Mouse (Mus musculus) cortical plate, adult 2 months (tissue): ENCODE results near the gene Plk5. TPM values are rescaled to one million over a fixed set of nuclear protein-coding genes. Genes with fewer than 3 reads are reported as not detected.
A peak's percentile ranks its signal among the peaks of the same experiment; 100 is the strongest.

Source experiments
- H3K27ac ChIP-seq: fragments of 200-500 bp; 2 replicates; pipeline ENCODE4 v1.5.1; 2012; ENCODE audit warnings: low read length, control low read depth, inconsistent platforms; ENCODE audit not compliant: insufficient read depth
- H3K4me1 ChIP-seq: fragments of 200-500 bp; 2 replicates; pipeline ENCODE4 v1.6.1; 2011; ENCODE audit warnings: low read length; ENCODE audit not compliant: control insufficient read depth, insufficient read depth
- H3K4me3 ChIP-seq: fragments of 200-500 bp; 2 replicates; pipeline ENCODE4 v1.5.1; 2011; ENCODE audit warnings: mild to moderate bottlenecking, low read length, control low read depth; ENCODE audit not compliant: insufficient read depth
- CTCF ChIP-seq: fragments of 200-500 bp; IDR thresholded peaks from 2 replicates; pipeline ENCODE4 v1.5.1; 2011; ENCODE audit warnings: mild to moderate bottlenecking, control low read depth, low read length; ENCODE audit not compliant: insufficient read depth; ENCODE audit errors: extremely low read depth
- POLR2A ChIP-seq: fragments of 200-500 bp; IDR thresholded peaks from 2 replicates; pipeline ENCODE4 v1.6.1; 2011; ENCODE audit warnings: mild to moderate bottlenecking, low read length, control low read depth; ENCODE audit not compliant: insufficient read depth; ENCODE audit errors: extremely low read depth
- polyA plus RNA-seq: library from polyadenylated mRNA; depleted of rRNA; stranded (reverse); fragments of >200 nt; gene quantifications from 2 replicates; pipeline ENCODE4 v1.2.3, GENCODE M21; 2012

The Plk5 gene
- polyA plus RNA-seq, 1 experiment = 40.3 TPM

DNA sequence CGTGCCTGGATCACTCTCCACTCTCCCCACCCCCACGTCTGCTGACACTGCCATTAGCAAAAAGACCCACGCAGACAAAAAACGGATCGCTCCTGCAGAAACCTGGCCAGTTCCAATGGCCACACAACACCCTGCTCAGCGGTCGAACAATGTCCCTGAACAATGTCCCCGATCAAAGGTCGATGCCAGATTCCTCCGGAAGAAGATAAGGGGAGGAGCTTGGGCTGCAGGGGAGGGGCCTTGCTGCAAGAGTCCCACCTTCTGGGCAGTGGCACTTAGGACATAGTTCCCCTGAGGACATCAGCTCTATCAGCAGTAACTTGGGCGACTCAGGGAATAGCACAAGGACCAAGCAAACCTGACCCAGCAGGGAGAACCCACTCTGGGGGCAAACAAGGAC lies 4.4 kb upstream of the Plk5 start:
- Histone ChIP-seq H3K4me1 (no peaks in the 10 kb centered on the region), H3K4me3 (no peak overlapping the region), H3K27ac (no peak overlapping the region)
- TF ChIP-seq POLR2A (no peak), CTCF (no peak)

DNA sequence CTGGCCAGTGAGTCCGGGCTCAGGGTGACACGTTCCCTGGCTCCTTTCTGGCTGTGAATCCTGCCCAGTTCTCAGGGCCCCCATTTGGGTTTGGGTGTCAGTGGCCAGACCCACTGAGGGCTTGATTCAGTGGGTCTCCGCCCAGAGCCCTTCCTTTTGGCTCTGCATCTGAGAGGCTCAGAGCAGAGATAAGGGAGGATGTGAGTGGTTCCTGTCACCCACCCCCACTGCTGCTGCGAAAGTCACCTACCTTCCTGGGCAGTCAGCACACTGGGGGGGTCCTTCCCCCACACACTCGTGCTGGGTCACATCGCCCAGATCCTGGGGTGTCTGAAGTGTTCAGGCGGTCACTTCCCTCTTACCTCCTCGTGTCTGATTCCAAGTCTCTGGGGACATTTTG lies 3.5 kb upstream of the Plk5 start:
- Histone ChIP-seq H3K4me1 (no peaks in the 10 kb centered on the region), H3K27ac (no peak overlapping the region), H3K4me3 (no peak overlapping the region)
- TF ChIP-seq CTCF (no peak), POLR2A (no peak)

DNA sequence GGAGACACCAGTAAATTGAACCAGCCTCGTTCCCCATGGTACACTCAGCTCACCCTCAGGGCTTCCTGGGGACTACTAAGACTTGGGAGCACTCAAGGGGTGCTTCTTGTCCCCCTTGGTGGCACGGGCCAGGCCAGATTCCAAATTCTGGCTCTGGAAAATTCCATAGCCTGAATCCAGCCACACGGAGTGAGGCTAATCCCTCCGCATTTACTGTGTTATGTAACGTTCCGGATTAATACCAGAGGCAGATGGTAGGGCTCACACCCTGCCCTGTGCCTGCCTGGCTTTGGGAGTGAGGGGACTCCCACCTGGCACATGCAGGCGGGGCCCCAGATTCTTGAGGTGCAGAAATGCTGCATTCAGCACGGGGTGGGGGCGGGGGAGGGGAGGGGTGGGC lies 828 bp upstream of the Plk5 start:
- Histone ChIP-seq H3K27ac (no peak overlapping the region), H3K4me3 (0 out of 2 replicates have a peak overlapping the region, but pooled peaks have one; percentile 48), H3K4me1 (no peaks in the 10 kb centered on the region)
- TF ChIP-seq CTCF (no peak), POLR2A (no peak)

DNA sequence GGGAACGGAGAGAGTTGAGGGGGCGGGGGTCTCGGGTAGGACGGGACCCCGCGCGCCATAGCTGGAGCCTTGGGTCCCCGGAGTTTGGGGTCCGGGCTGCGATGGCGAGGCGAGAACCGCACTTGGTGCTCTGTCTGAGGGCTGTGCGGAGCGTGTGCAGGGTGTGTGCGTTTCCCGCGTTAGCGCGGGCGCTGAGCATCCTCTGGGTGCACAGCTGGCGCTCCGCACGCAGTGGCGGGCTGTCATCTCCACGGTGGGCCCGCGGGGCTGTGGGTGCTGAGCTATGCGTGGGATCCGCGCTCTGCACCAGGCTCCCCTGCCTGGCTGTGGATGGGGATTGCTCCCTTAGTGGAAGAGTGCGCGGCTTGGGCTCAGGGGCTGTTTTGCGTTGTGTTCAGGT lies 478 bp downstream of the Plk5 start:
- H3K4me3 ChIP-seq = peak overlapping the region; percentile 48
- no peaks in the 10 kb centered on the region for H3K4me1 ChIP-seq
- no peak for TF ChIP-seq CTCF
- no peak overlapping the region for H3K27ac ChIP-seq

DNA sequence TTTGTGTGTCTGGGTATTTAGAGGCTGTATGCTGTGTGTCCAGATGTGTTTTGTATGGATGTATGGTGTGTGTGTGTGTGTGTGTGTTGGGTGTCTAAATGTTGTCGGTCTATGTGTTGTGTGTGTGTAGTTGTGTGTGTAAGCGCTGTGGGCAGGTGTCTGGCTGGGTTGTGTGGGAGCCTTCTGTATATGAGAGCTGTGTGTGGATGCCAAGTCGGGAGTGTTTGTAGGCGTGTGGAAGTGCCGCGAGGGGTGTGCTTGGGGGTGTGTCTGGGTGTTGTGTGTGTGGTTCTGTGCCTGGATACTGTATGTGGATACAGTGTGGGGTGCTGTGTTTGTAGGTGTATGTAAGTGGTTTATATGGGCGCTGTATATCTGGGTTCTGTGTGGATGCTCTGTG lies 1.1 kb downstream of the Plk5 start:
- TF ChIP-seq POLR2A = no peak
- TF ChIP-seq CTCF = no peak
- no peak overlapping the region for H3K27ac ChIP-seq
- peak overlapping the region; percentile 48 for H3K4me3 ChIP-seq
- no peaks in the 10 kb centered on the region for H3K4me1 ChIP-seq

DNA sequence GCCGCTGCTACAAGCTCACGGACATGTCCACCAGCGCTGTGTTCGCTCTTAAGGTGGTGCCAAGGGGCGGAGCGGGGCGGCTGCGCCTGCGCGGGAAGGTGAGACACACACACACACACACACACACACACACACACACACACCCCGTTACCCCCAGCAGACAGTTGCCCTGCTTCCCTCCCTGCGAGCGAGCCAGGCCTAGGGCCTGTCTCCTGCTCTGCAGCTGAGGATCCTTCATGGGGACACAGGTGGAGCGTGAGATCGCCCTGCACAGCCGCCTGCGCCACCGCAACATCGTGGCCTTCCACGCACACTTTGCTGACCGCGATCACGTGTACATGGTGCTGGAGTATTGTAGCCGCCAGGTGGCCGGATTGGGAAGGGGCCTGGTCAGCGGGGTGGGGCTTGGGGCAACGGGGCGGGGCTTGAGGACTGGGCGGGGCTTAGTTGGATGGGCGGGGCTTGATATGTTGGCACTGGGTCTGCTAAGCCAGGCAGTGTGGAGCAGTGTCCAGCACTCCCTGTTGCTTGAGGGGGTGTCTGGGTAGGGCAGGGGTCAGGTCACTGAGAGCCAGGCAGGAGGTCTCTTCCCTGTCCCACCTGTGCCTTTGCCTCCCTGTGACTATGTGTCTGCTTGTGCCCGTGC lies 1.9 kb downstream of the Plk5 start:
- Histone ChIP-seq H3K4me3 (peak overlapping the region; percentile 48; the same call in 1 of the 2 replicates), H3K27ac (no peak overlapping the region), H3K4me1 (no peaks in the 10 kb centered on the region)
- TF ChIP-seq CTCF (no peak), POLR2A (no peak)

DNA sequence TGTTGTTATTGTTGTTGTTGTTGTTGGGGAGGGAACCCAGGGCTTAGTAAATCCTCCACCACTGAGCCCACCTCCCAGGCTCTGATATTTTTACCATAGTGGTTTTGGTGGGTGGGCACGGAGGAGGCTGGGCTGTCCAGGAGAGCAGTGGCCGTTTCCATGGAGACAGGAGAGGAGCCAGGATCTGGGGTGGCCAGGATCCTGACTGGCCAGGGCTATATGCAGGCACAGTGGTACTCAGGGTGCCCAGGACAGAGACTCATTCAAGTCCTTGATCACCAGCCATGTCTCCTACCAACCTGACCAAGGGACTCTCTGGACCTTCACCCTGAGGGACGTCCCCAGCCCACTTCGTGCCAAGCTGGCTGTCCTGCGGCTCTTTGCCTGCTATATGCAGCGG lies 7.5 kb downstream of the Plk5 start:
- Histone ChIP-seq H3K27ac (no peak overlapping the region), H3K4me3 (no peak overlapping the region), H3K4me1 (no peaks in the 10 kb centered on the region)
- TF ChIP-seq POLR2A = no peak
- no peak for TF ChIP-seq CTCF

DNA sequence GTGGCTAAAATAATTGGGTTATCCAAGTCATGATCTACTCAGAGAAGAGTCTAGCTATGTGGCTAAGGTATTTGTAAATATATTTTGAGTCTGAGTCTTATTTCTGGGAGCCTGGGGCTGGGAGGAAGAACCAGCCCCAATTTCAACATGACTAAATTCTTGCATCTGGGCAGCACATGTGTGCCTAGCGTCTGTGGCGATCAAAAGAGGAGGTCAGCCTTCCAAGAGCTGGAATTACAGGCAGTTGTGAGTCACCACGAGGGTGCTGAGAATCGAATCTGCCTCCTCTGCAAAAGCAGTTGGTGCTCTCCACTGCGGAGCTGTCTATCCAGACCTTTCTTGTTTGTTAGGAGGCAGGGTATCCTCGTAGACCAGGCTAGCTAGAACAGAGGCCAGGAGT lies 9.5 kb downstream of the Plk5 start:
- Histone ChIP-seq H3K4me3 (no peak overlapping the region), H3K27ac (no peak overlapping the region), H3K4me1 (no peaks in the 10 kb centered on the region)
- TF ChIP-seq CTCF (no peak), POLR2A (no peak)

DNA sequence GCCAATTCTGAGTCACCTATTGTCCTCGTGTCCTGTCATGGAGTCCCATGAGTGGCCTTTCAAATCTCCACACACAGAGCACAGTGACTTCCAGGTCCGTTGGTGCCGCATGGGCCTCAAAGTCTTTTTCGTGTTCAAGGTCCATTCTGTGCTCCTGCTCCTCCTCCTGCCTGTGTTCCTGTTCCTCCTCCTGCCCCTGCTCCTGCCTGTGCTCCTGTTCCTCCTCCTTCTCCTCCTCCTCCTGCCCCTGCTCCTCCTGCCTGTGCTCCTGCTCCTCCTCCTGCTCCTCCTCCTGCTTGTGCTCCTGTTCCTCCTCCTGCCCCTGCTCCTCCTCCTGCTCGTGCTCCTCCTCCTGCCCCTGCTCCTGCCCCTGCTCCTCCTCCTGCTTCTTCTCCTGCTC lies 11.7 kb downstream of the Plk5 start:
- H3K4me1 ChIP-seq = no peaks in the 10 kb centered on the region
- H3K4me3 ChIP-seq = no peak overlapping the region
- H3K27ac ChIP-seq = no peak overlapping the region
- TF ChIP-seq CTCF (no peak), POLR2A (no peak)

DNA sequence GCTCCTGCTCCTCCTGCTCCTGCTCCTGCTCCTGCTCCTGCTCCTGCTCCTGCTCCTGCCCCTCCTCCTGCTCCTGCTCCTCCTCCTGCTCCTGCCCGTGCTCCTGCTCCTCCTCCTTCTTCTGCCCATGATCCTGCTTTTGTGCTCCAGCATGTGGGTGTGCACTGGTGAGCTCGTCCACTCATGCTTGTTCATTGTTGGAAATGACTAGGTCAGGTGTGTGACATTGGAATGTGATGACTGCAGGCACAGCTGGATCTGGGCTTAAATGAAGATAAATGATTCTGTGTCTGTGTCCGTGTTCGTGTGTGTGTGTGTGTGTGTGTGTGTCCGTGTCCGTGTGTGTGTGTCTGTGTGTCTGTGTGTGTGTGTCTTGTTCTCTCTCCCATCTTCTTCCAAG lies 12.1 kb downstream of the Plk5 start:
- no peak overlapping the region for H3K27ac ChIP-seq
- H3K4me1 ChIP-seq = no peaks in the 10 kb centered on the region
- TF ChIP-seq CTCF = no peak
- TF ChIP-seq POLR2A = no peak
- H3K4me3 ChIP-seq = no peak overlapping the region
